Mouse (Mus musculus): Measurements from ENCODE around the gene Retsat.

GRCm38 (mm10) chr6:72560801-72561200 lies 37.5 kb upstream of the Retsat start:
- TF ChIP-seq GATA1 (IDR thresholded peaks at IDR 0.05; ENCODE audit: borderline replicate concordance, low read length) (no peak), FLI1 (IDR thresholded peaks at IDR 0.05; ENCODE audit: low read length) (no peak)
